Comparison of ENCODE assay signal across 25 mouse cellular contexts in genomic region chr17:68338917-68339553, GRCm38 (mm10).
DNase-seq lines count a peak whose midpoint lies in the region; ATAC-seq lines count a peak whose summit lies in the region.
"Had no signal": no experiment of that assay in that cellular context is flagged by ENCODE, and none has a peak within 500 bp of the region (broad histone marks: within the 10 kb centered on the region; RNA-seq: fewer than 3 reads in every experiment).

No protein-coding gene starts in this region.

- DNase-seq in embryonic facial prominence, embryonic 11.5 days (ENCODE audit: low spot score), result peak; percentile 45
- no peak for DNase-seq in embryonic facial prominence, embryonic 10.5 days (ENCODE audit: low spot score)
- peak; percentile 14 for DNase-seq in midbrain, embryonic 11.5 days (ENCODE audit: low spot score, missing footprints)
- no peak for DNase-seq in midbrain, embryonic 14.5 days
- DNase-seq: adrenal gland, postnatal 10 days; adrenal gland, postnatal 36 days; B cell, adult 2 months; cerebellum, adult 18-20 months; cerebellum, adult 9-10 months; cerebellum, postnatal 14 days; gastrocnemius, postnatal 10 days; gastrocnemius, postnatal 36 days; heart, adult 2 months had no signal

- no peak overlapping the region for H3K27ac ChIP-seq in embryonic facial prominence, embryonic 11.5 days (replicated peaks; ENCODE audit: low read depth, low read length)
- no peak overlapping the region for H3K27ac ChIP-seq in embryonic facial prominence, embryonic 10.5 days (replicated peaks)
- H3K27ac ChIP-seq in midbrain, embryonic 11.5 days (ENCODE audit: low read depth, low read length), result no peak overlapping the region
- no peak overlapping the region for H3K27ac ChIP-seq in midbrain, embryonic 14.5 days (replicated peaks; ENCODE audit: low read depth, low read length)
- 0 out of 2 replicates have a peak overlapping the region, but pooled peaks have one; percentile 13 for H3K27ac ChIP-seq in limb, embryonic 15.5 days
- no peak overlapping the region for H3K27ac ChIP-seq in midbrain, embryonic 16.5 days (ENCODE audit: low read length)
- H3K27ac ChIP-seq: embryonic facial prominence, embryonic 12.5 days; forebrain, embryonic 12.5 days; forebrain, embryonic 15.5 days; heart, adult 2 months; hindbrain, embryonic 12.5 days; hindbrain, embryonic 15.5 days had no signal

- no peaks in the 10 kb centered on the region for H3K4me1 ChIP-seq in embryonic facial prominence, embryonic 11.5 days (ENCODE audit: control insufficient read depth, insufficient read depth, low read length)
- H3K4me1 ChIP-seq in embryonic facial prominence, embryonic 10.5 days, result peaks cover 3% of the 10 kb centered on the region; the same call in 1 of the 2 replicates
- H3K4me1 ChIP-seq in midbrain, embryonic 11.5 days (ENCODE audit: control insufficient read depth, insufficient read depth, low read length), result no peaks in the 10 kb centered on the region
- no peaks in the 10 kb centered on the region for H3K4me1 ChIP-seq in midbrain, embryonic 14.5 days (ENCODE audit: control insufficient read depth, insufficient read depth, low read length)
- H3K4me1 ChIP-seq in limb, embryonic 15.5 days, result no peaks in the 10 kb centered on the region; the same call in 1 of the 2 replicates
- no peaks in the 10 kb centered on the region for H3K4me1 ChIP-seq in midbrain, embryonic 16.5 days (ENCODE audit: control insufficient read depth, insufficient read depth, low read length)
- H3K4me1 ChIP-seq: embryonic facial prominence, embryonic 12.5 days; forebrain, embryonic 12.5 days; forebrain, embryonic 15.5 days; hindbrain, embryonic 12.5 days; hindbrain, embryonic 15.5 days had no signal

- WGBS in embryonic facial prominence, embryonic 11.5 days, result 64% methylated on average over 3 of the region's 3 CpGs
- 70% methylated on average over 3 of the region's 3 CpGs for WGBS in embryonic facial prominence, embryonic 10.5 days
- WGBS in midbrain, embryonic 11.5 days, result 80% methylated on average over 3 of the region's 3 CpGs
- WGBS in midbrain, embryonic 14.5 days, result 85% methylated on average over 3 of the region's 3 CpGs
- WGBS in limb, embryonic 15.5 days, result 37% methylated on average over 3 of the region's 3 CpGs
- WGBS in midbrain, embryonic 16.5 days, result 87% methylated on average over 3 of the region's 3 CpGs

- H3K9me3 ChIP-seq in embryonic facial prominence, embryonic 11.5 days (replicated peaks; ENCODE audit: control insufficient read depth, low read length), result no peaks in the 10 kb centered on the region
- H3K9me3 ChIP-seq in embryonic facial prominence, embryonic 10.5 days, result no peaks in the 10 kb centered on the region
- H3K9me3 ChIP-seq in midbrain, embryonic 11.5 days (ENCODE audit: control insufficient read depth, low read length), result no peaks in the 10 kb centered on the region
- no peaks in the 10 kb centered on the region for H3K9me3 ChIP-seq in midbrain, embryonic 14.5 days (ENCODE audit: control insufficient read depth, low read length)
- H3K9me3 ChIP-seq in limb, embryonic 15.5 days, result no peaks in the 10 kb centered on the region
- H3K9me3 ChIP-seq in midbrain, embryonic 16.5 days (replicated peaks; ENCODE audit: control insufficient read depth, low read length, poor library complexity, severe bottlenecking), result no peaks in the 10 kb centered on the region
- H3K9me3 ChIP-seq: embryonic facial prominence, embryonic 12.5 days; forebrain, embryonic 12.5 days; forebrain, embryonic 15.5 days; hindbrain, embryonic 12.5 days; hindbrain, embryonic 15.5 days had no signal

- H3K4me3 ChIP-seq in embryonic facial prominence, embryonic 11.5 days (ENCODE audit: low read depth, low read length), result no peak overlapping the region
- H3K4me3 ChIP-seq in embryonic facial prominence, embryonic 10.5 days, result no peak overlapping the region
- no peak overlapping the region for H3K4me3 ChIP-seq in midbrain, embryonic 11.5 days (ENCODE audit: low read depth, low read length)
- H3K4me3 ChIP-seq in midbrain, embryonic 14.5 days (replicated peaks; ENCODE audit: low read depth, low read length), result no peak overlapping the region
- H3K4me3 ChIP-seq in limb, embryonic 15.5 days, result no peak overlapping the region
- no peak overlapping the region for H3K4me3 ChIP-seq in midbrain, embryonic 16.5 days (ENCODE audit: low read depth, low read length)
- H3K4me3 ChIP-seq: embryonic facial prominence, embryonic 12.5 days; erythroblast, embryonic 14.5 days; forebrain, embryonic 12.5 days; forebrain, embryonic 15.5 days; heart, adult 2 months; hindbrain, embryonic 12.5 days; hindbrain, embryonic 15.5 days had no signal

- H3K9ac ChIP-seq in embryonic facial prominence, embryonic 11.5 days (replicated peaks; ENCODE audit: low read length), result no peak overlapping the region
- no peak overlapping the region for H3K9ac ChIP-seq in midbrain, embryonic 11.5 days (ENCODE audit: low read length)
- H3K9ac ChIP-seq in midbrain, embryonic 14.5 days (replicated peaks; ENCODE audit: low read length), result no peak overlapping the region
- H3K9ac ChIP-seq in limb, embryonic 15.5 days, result no peak overlapping the region
- no peak overlapping the region for H3K9ac ChIP-seq in midbrain, embryonic 16.5 days (ENCODE audit: low read depth, low read length)
- H3K9ac ChIP-seq: embryonic facial prominence, embryonic 12.5 days; forebrain, embryonic 12.5 days; forebrain, embryonic 15.5 days; hindbrain, embryonic 12.5 days; hindbrain, embryonic 15.5 days had no signal

- H3K4me2 ChIP-seq in embryonic facial prominence, embryonic 11.5 days (ENCODE audit: low read depth, low read length), result no peak overlapping the region
- H3K4me2 ChIP-seq in midbrain, embryonic 11.5 days, result no peak overlapping the region
- no peak overlapping the region for H3K4me2 ChIP-seq in midbrain, embryonic 14.5 days (ENCODE audit: low read length)
- no peak overlapping the region for H3K4me2 ChIP-seq in limb, embryonic 15.5 days
- no peak overlapping the region for H3K4me2 ChIP-seq in midbrain, embryonic 16.5 days (ENCODE audit: low read length)
- H3K4me2 ChIP-seq: embryonic facial prominence, embryonic 12.5 days; forebrain, embryonic 12.5 days; forebrain, embryonic 15.5 days; heart, embryonic 11.5 days; hindbrain, embryonic 12.5 days; hindbrain, embryonic 15.5 days had no signal

- H3K27me3 ChIP-seq in embryonic facial prominence, embryonic 11.5 days (ENCODE audit: control insufficient read depth, insufficient read depth, low read length), result no peaks in the 10 kb centered on the region
- no peaks in the 10 kb centered on the region for H3K27me3 ChIP-seq in embryonic facial prominence, embryonic 10.5 days (replicated peaks; ENCODE audit: low read depth, poor library complexity, severe bottlenecking)
- no peaks in the 10 kb centered on the region for H3K27me3 ChIP-seq in midbrain, embryonic 11.5 days (ENCODE audit: control insufficient read depth, insufficient read depth, low read length)
- H3K27me3 ChIP-seq in midbrain, embryonic 14.5 days (ENCODE audit: control insufficient read depth, insufficient read depth, low read length), result no peaks in the 10 kb centered on the region
- H3K27me3 ChIP-seq in limb, embryonic 15.5 days, result no peaks in the 10 kb centered on the region
- H3K27me3 ChIP-seq in midbrain, embryonic 16.5 days (ENCODE audit: control insufficient read depth, insufficient read depth, low read depth, low read length), result no peaks in the 10 kb centered on the region
- H3K27me3 ChIP-seq: CH12.LX; embryonic facial prominence, embryonic 12.5 days; forebrain, embryonic 12.5 days; forebrain, embryonic 15.5 days; hindbrain, embryonic 12.5 days; hindbrain, embryonic 15.5 days; Patski had no signal

- no peaks in the 10 kb centered on the region for H3K36me3 ChIP-seq in embryonic facial prominence, embryonic 11.5 days (replicated peaks; ENCODE audit: control insufficient read depth, insufficient read depth, low read depth, low read length)
- H3K36me3 ChIP-seq in embryonic facial prominence, embryonic 10.5 days (replicated peaks), result no peaks in the 10 kb centered on the region
- no peaks in the 10 kb centered on the region for H3K36me3 ChIP-seq in midbrain, embryonic 11.5 days (ENCODE audit: control insufficient read depth, insufficient read depth, low read length)
- no peaks in the 10 kb centered on the region for H3K36me3 ChIP-seq in midbrain, embryonic 14.5 days (ENCODE audit: control insufficient read depth, insufficient read depth, low read length)
- no peaks in the 10 kb centered on the region for H3K36me3 ChIP-seq in limb, embryonic 15.5 days
- H3K36me3 ChIP-seq in midbrain, embryonic 16.5 days (ENCODE audit: control insufficient read depth, insufficient read depth, low read length), result no peaks in the 10 kb centered on the region
- H3K36me3 ChIP-seq: embryonic facial prominence, embryonic 12.5 days; forebrain, embryonic 12.5 days; forebrain, embryonic 15.5 days; G1E; hindbrain, embryonic 12.5 days; hindbrain, embryonic 15.5 days had no signal

- ATAC-seq in embryonic facial prominence, embryonic 11.5 days (replicated peaks; ENCODE audit: insufficient number of reproducible peaks, low FRiP score, low TSS enrichment, low read depth), result no peak
- ATAC-seq in midbrain, embryonic 11.5 days (ENCODE audit: low FRiP score), result no peak
- ATAC-seq in midbrain, embryonic 14.5 days (ENCODE audit: low FRiP score, low TSS enrichment), result no peak
- ATAC-seq in limb, embryonic 15.5 days (ENCODE audit: insufficient number of reproducible peaks, low FRiP score, low TSS enrichment, low read depth), result peak; percentile 30; the same call in 1 of the 2 replicates
- no peak for ATAC-seq in midbrain, embryonic 16.5 days
- ATAC-seq: forebrain, embryonic 15.5 days; Patski had no signal

Comparison
In these comparisons a context has a peak if more than half of its experiments do, and no peak if none do; other contexts are left out.
1. DNase-seq: peak in embryonic facial prominence, embryonic 11.5 days (single experiment) and midbrain, embryonic 11.5 days (single experiment); none in embryonic facial prominence, embryonic 10.5 days (single experiment) and midbrain, embryonic 14.5 days (single experiment).